Mouse (Mus musculus): ENCODE measurements at regions not wholly inside any gene's neighbourhood (a gene's known extent, or its start where the extent isn't known, plus 50 kb on each side); places are given as distances from the start of the nearest gene placed in this dataset.

DNA sequence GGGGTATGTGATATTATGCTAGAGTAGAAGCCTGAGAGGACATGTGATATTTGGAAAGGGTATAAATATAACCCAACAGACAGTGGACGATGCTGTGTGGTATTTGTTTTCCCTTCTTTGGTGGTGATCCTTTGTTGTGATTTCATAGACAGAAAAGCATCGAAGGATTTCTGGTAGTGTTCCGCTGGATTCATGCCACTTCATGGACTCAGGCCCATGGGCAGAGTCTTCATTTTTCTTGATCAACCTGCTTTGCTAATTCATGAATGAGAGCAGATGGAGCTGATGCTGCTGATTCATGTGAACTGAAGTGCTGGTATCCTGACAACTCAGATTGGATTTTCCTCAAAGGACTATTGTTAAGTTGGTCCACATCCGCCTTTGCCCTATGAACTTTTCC is 1549.0 kb upstream of the Aga start:
- TF ChIP-seq CTCF (IDR thresholded peaks at IDR 0.05; ENCODE audit: borderline replicate concordance, insufficient read depth, low read depth, low read length), result no peak
- no peak for TF ChIP-seq POLR2A (IDR thresholded peaks at IDR 0.05; ENCODE audit: borderline replicate concordance, insufficient read depth, low read length)

All from cerebellum, adult 2 months (tissue).